Mouse (Mus musculus) MEL (cell line): ENCODE results near the gene Syt16. TPM values are rescaled to one million over a fixed set of nuclear protein-coding genes. Genes with fewer than 3 reads are reported as not detected.

ENCODE experiments used
- DNase-seq: peaks from one replicate; pipeline ENCODE4 v3.0.0; 2011; ENCODE audit warnings: low read depth, low spot score
- H3K27ac ChIP-seq: 2 replicates; pipeline ENCODE4 v1.5.1; 2012; ENCODE audit warnings: low read depth, mild to moderate bottlenecking, control low read depth, low read length, moderate library complexity; ENCODE audit not compliant: control insufficient read depth
- H3K27me3 ChIP-seq, 2 experiments: fragments of 150-350 bp in 1 of 2; sonication (generic) in 1 of 2; 2 replicates each; pipeline ENCODE4 v1.6.1; 2012; ENCODE audit warnings: low read length in 2 of 2, mild to moderate bottlenecking in 2 of 2, improper control_type of control experiment in 1 of 2, moderate library complexity in 1 of 2; ENCODE audit not compliant: insufficient read depth in 2 of 2, control insufficient read depth in 1 of 2
- H3K36me3 ChIP-seq, 2 experiments: 2 replicates each; pipeline ENCODE4 v1.6.1; 2012 to 2014; ENCODE audit warnings: low read length in 2 of 2, improper control_type of control experiment in 1 of 2, inconsistent platforms in 1 of 2, mild to moderate bottlenecking in 1 of 2; ENCODE audit not compliant: insufficient read depth in 2 of 2, control insufficient read depth in 1 of 2
- H3K4me1 ChIP-seq, 2 experiments: fragments of 150-350 bp in 1 of 2; sonication (generic) in 1 of 2; 2 replicates each; pipeline ENCODE4 v1.6.1; 2012; ENCODE audit warnings: low read length in 2 of 2, improper control_type of control experiment in 1 of 2, mild to moderate bottlenecking in 1 of 2; ENCODE audit not compliant: insufficient read depth in 2 of 2, control insufficient read depth in 1 of 2
- H3K4me3 ChIP-seq, 2 experiments: fragments of 150-350 bp in 1 of 2; sonication (generic) in 1 of 2; 2 replicates each; pipeline ENCODE4 v1.5.1; 2012; ENCODE audit warnings: low read depth in 2 of 2, low read length in 2 of 2, mild to moderate bottlenecking in 2 of 2, moderate library complexity in 2 of 2, control low read depth in 1 of 2, improper control_type of control experiment in 1 of 2; ENCODE audit not compliant: control insufficient read depth in 1 of 2, insufficient read depth in 1 of 2
- H3K79me2 ChIP-seq: 2 replicates; pipeline ENCODE4 v1.6.1; 2012; ENCODE audit warnings: mild to moderate bottlenecking, low read length, moderate library complexity; ENCODE audit not compliant: control insufficient read depth, poor library complexity, insufficient read depth
- H3K9ac ChIP-seq: 2 replicates; pipeline ENCODE4 v1.6.1; 2012; ENCODE audit warnings: low read depth, mild to moderate bottlenecking, control low read depth, low read length, moderate library complexity; ENCODE audit not compliant: control insufficient read depth, poor library complexity, severe bottlenecking
- H3K9me3 ChIP-seq: fragments of 150-350 bp; sonication (generic); replicated peaks from 2 replicates; pipeline ENCODE4 v1.6.1; 2012; ENCODE audit warnings: mild to moderate bottlenecking, low read length, improper control_type of control experiment, moderate library complexity; ENCODE audit not compliant: insufficient read depth
- CTCF ChIP-seq, 3 experiments: IDR thresholded peaks in 2 of 3; conservative IDR thresholded peaks in 1 of 3; 2 replicates each; pipeline ENCODE4 v1.5.1; 2011 to 2012; ENCODE audit warnings: low read length in 3 of 3, low read depth in 2 of 3, mild to moderate bottlenecking in 2 of 3, improper control_type of control experiment in 1 of 3, inconsistent platforms in 1 of 3, mixed read lengths in 1 of 3, moderate library complexity in 1 of 3; ENCODE audit not compliant: control insufficient read depth in 1 of 3, insufficient read depth in 1 of 3, poor library complexity in 1 of 3, severe bottlenecking in 1 of 3
- ELF1 ChIP-seq: IDR thresholded peaks from 2 replicates; pipeline ENCODE4 v1.6.1; 2014; ENCODE audit warnings: low read depth, mild to moderate bottlenecking, inconsistent platforms, low read length, improper control_type of control experiment, moderate library complexity
- ETS1 ChIP-seq: IDR thresholded peaks from 2 replicates; pipeline ENCODE4 v1.6.1; 2012; ENCODE audit warnings: low read depth, mild to moderate bottlenecking, inconsistent platforms, low read length, improper control_type of control experiment, moderate library complexity
- GABPA ChIP-seq: IDR thresholded peaks from 2 replicates; pipeline ENCODE4 v1.6.1; 2012; ENCODE audit warnings: low read depth, mild to moderate bottlenecking, inconsistent platforms, low read length, improper control_type of control experiment, moderate library complexity
- GATA1 ChIP-seq: IDR thresholded peaks from 2 replicates; pipeline ENCODE4 v1.6.1; 2011; ENCODE audit warnings: low read depth, low read length, improper control_type of control experiment
- MAFK ChIP-seq: IDR thresholded peaks from 2 replicates; pipeline ENCODE4 v1.6.1; 2011; ENCODE audit warnings: low read depth, mild to moderate bottlenecking, low read length, improper control_type of control experiment, borderline replicate concordance
- MAX ChIP-seq: IDR thresholded peaks from 2 replicates; pipeline ENCODE4 v1.6.1; 2011; ENCODE audit warnings: low read length, improper control_type of control experiment
- MAZ ChIP-seq: IDR thresholded peaks from 2 replicates; pipeline ENCODE4 v1.6.1; 2012; ENCODE audit warnings: low read depth, mild to moderate bottlenecking, inconsistent platforms, low read length, improper control_type of control experiment
- MEF2A ChIP-seq: IDR thresholded peaks from 2 replicates; pipeline ENCODE4 v1.6.1; 2014; ENCODE audit warnings: low read depth, mild to moderate bottlenecking, inconsistent platforms, low read length, improper control_type of control experiment; ENCODE audit not compliant: poor library complexity, insufficient replicate concordance, severe bottlenecking; ENCODE audit errors: extremely low read depth
- MXI1 ChIP-seq: IDR thresholded peaks from 2 replicates; pipeline ENCODE4 v1.6.1; 2011; ENCODE audit warnings: mild to moderate bottlenecking, low read depth, low read length, improper control_type of control experiment
- MYB ChIP-seq: IDR thresholded peaks from 2 replicates; pipeline ENCODE4 v1.6.1; 2011; ENCODE audit warnings: mild to moderate bottlenecking, low read depth, low read length, improper control_type of control experiment
- MYC ChIP-seq: IDR thresholded peaks from 2 replicates; pipeline ENCODE4 v1.6.1; 2011; ENCODE audit warnings: low read depth, mild to moderate bottlenecking, low read length, improper control_type of control experiment, moderate library complexity
- NELFE ChIP-seq: IDR thresholded peaks from 2 replicates; pipeline ENCODE4 v1.6.1; 2011; ENCODE audit warnings: low read depth, low read length, improper control_type of control experiment
- RAD21 ChIP-seq: IDR thresholded peaks from 2 replicates; pipeline ENCODE4 v1.6.1; 2011; ENCODE audit warnings: mild to moderate bottlenecking, low read depth, low read length, improper control_type of control experiment
- TAL1 ChIP-seq: IDR thresholded peaks from 2 replicates; pipeline ENCODE4 v1.6.1; 2012; ENCODE audit warnings: mild to moderate bottlenecking, inconsistent platforms, low read length, moderate library complexity, mixed read lengths
- USF1 ChIP-seq: IDR thresholded peaks from 2 replicates; pipeline ENCODE4 v1.6.1; 2014; ENCODE audit warnings: low read depth, mild to moderate bottlenecking, inconsistent platforms, low read length, improper control_type of control experiment, moderate library complexity
- ZKSCAN1 ChIP-seq: IDR thresholded peaks from 2 replicates; pipeline ENCODE4 v1.6.1; 2012; ENCODE audit warnings: low read depth, mild to moderate bottlenecking, inconsistent platforms, low read length, improper control_type of control experiment, moderate library complexity
- ZMIZ1 ChIP-seq: IDR thresholded peaks from 2 replicates; pipeline ENCODE4 v1.6.1; 2012; ENCODE audit warnings: low read depth, mild to moderate bottlenecking, inconsistent platforms, low read length, improper control_type of control experiment, moderate library complexity
- polyA plus RNA-seq, 2 experiments: library from polyadenylated mRNA; stranded (reverse) in 1 of 2; unstranded in 1 of 2; fragments of >175 nt in 1 of 2; fragments of >200 nt in 1 of 2; gene quantifications; 2 replicates each; pipeline versions ENCODE4 v1.2.1 to v1.2.4; 2012; ENCODE audit warnings: low replicate concordance in 2 of 2, low read depth in 1 of 2; ENCODE audit not compliant: insufficient read length in 2 of 2, insufficient read depth in 1 of 2, missing spikeins in 1 of 2
- total RNA-seq: library from RNA; depleted of rRNA; stranded (reverse); fragments of 300-350 nt; gene quantifications from 2 replicates; pipeline ENCODE4 v1.2.3, GENCODE M21; 2012

Gene Syt16
- total and polyA plus RNA-seq, 3 experiments: 0.07 TPM; not detected in 2

- H3K27ac ChIP-seq: no peak overlapping the region
- no peak for DNase-seq
- TF ChIP-seq ELF1: no peak
- no peak for TF ChIP-seq MXI1
- no peak for TF ChIP-seq MEF2A
- no peak for TF ChIP-seq ZMIZ1
- TF ChIP-seq USF1: no peak
- TF ChIP-seq GATA1: no peak
- no peak for TF ChIP-seq MYC
- no peak for TF ChIP-seq MAFK
- no peaks in the 10 kb centered on the region for H3K9me3 ChIP-seq
- H3K79me2 ChIP-seq: no peaks in the 10 kb centered on the region
- H3K4me3 ChIP-seq: no peak overlapping the region
- H3K27me3 ChIP-seq: no peaks in the 10 kb centered on the region
- no peak overlapping the region for H3K9ac ChIP-seq
- H3K36me3 ChIP-seq: no peaks in the 10 kb centered on the region
- no peaks in the 10 kb centered on the region for H3K4me1 ChIP-seq
These were observed 240.6 kb downstream of the Syt16 start for GRCm38 (mm10) chr12:74238056-74238455.

- Histone ChIP-seq H3K36me3 (no peaks in the 10 kb centered on the region), H3K4me3 (no peak overlapping the region)
- no peak for DNase-seq
- no peak for TF ChIP-seq MAFK
- TF ChIP-seq ZKSCAN1: no peak
- TF ChIP-seq MAZ: no peak
- no peak for TF ChIP-seq MAX
- no peak for TF ChIP-seq ELF1
- no peak for TF ChIP-seq NELFE
- TF ChIP-seq GABPA: no peak
- TF ChIP-seq MYB: no peak
- no peak for TF ChIP-seq TAL1
- no peak for TF ChIP-seq ETS1
- TF ChIP-seq ZMIZ1: no peak
- TF ChIP-seq CTCF (IDR thresholded peaks at IDR 0.05 in 2 of 3, conservative IDR thresholded peaks at IDR 0.05 in 1 of 3; ENCODE audit: control insufficient read depth in 1 of 3, insufficient read depth in 1 of 3, low read depth in 2 of 3, low read length in 3 of 3, poor library complexity in 1 of 3, severe bottlenecking in 1 of 3): no peak
- TF ChIP-seq RAD21: no peak
- TF ChIP-seq, all 39 proteins: peak for 0
- Histone ChIP-seq H3K27me3 (no peaks in the 10 kb centered on the region), H3K27ac (no peak overlapping the region), H3K9ac (no peak overlapping the region), H3K9me3 (no peaks in the 10 kb centered on the region), H3K79me2 (no peaks in the 10 kb centered on the region), H3K4me1 (no peaks in the 10 kb centered on the region)
These were observed 241.3 kb downstream of the Syt16 start for GRCm38 (mm10) chr12:74238806-74239205.
